Mouse (Mus musculus): ENCODE measurements around the gene Agtpbp1.

The Agtpbp1 gene

GRCm38 (mm10) chr13:59533331-59533730, 51.7 kb downstream of the Agtpbp1 start:
- no peak for DNase-seq (ENCODE audit: low spot score in 2 of 2)

- DNase-seq (ENCODE audit: low spot score in 2 of 2): no peak
These were observed 53.8 kb downstream of the Agtpbp1 start for GRCm38 (mm10) chr13:59531203-59531602.

- no peak for DNase-seq (ENCODE audit: low spot score in 2 of 2)
These were observed 54.5 kb downstream of the Agtpbp1 start for GRCm38 (mm10) chr13:59530491-59530890.

GRCm38 (mm10) chr13:59521271-59522064, 63.6 kb downstream of the Agtpbp1 start:
- DNase-seq (ENCODE audit: low spot score in 2 of 2): no peak

GRCm38 (mm10) chr13:59520834-59521233, 64.2 kb downstream of the Agtpbp1 start:
- DNase-seq (ENCODE audit: low spot score in 2 of 2): no peak

- no peak for DNase-seq (ENCODE audit: low spot score in 2 of 2)
These were observed 65.5 kb downstream of the Agtpbp1 start for GRCm38 (mm10) chr13:59519479-59519878.

GRCm38 (mm10) chr13:59518016-59518415, 67.0 kb downstream of the Agtpbp1 start:
- DNase-seq (ENCODE audit: low spot score in 2 of 2): no peak

- DNase-seq (ENCODE audit: low spot score in 2 of 2): peak; percentile 58 to 74
These were observed 70.0 kb downstream of the Agtpbp1 start for GRCm38 (mm10) chr13:59515074-59515473.

- DNase-seq (ENCODE audit: low spot score in 2 of 2): no peak
These were observed 75.2 kb downstream of the Agtpbp1 start for GRCm38 (mm10) chr13:59509644-59510366.

GRCm38 (mm10) chr13:59508584-59508983, 76.4 kb downstream of the Agtpbp1 start:
- no peak for DNase-seq (ENCODE audit: low spot score in 2 of 2)

GRCm38 (mm10) chr13:59506450-59506849, 78.6 kb downstream of the Agtpbp1 start:
- DNase-seq (ENCODE audit: low spot score in 2 of 2): no peak

- DNase-seq (ENCODE audit: low spot score in 2 of 2): no peak
These were observed 79.2 kb downstream of the Agtpbp1 start for GRCm38 (mm10) chr13:59505867-59506266.

- no peak for DNase-seq (ENCODE audit: low spot score in 2 of 2)
These were observed 81.4 kb downstream of the Agtpbp1 start for GRCm38 (mm10) chr13:59503581-59503980.

GRCm38 (mm10) chr13:59499831-59500230, 85.2 kb downstream of the Agtpbp1 start:
- DNase-seq (ENCODE audit: low spot score in 2 of 2): no peak

- no peak for DNase-seq (ENCODE audit: low spot score in 2 of 2)
These were observed 85.7 kb downstream of the Agtpbp1 start for GRCm38 (mm10) chr13:59499374-59499773.

- DNase-seq (ENCODE audit: low spot score in 2 of 2): no peak
These were observed 86.8 kb downstream of the Agtpbp1 start for GRCm38 (mm10) chr13:59498191-59498590.

GRCm38 (mm10) chr13:59495839-59496238, 89.2 kb downstream of the Agtpbp1 start:
- DNase-seq (ENCODE audit: low spot score in 2 of 2): no peak

GRCm38 (mm10) chr13:59494619-59495262, 90.3 kb downstream of the Agtpbp1 start:
- no peak for DNase-seq (ENCODE audit: low spot score in 2 of 2)

- DNase-seq (ENCODE audit: low spot score in 2 of 2): no peak
These were observed 94.3 kb downstream of the Agtpbp1 start for GRCm38 (mm10) chr13:59490726-59491125.

- DNase-seq (ENCODE audit: low spot score in 2 of 2): no peak
These were observed 95.9 kb downstream of the Agtpbp1 start for GRCm38 (mm10) chr13:59489143-59489542.

- no peak for DNase-seq (ENCODE audit: low spot score in 2 of 2)
These were observed 97.7 kb downstream of the Agtpbp1 start for GRCm38 (mm10) chr13:59487287-59487686.

GRCm38 (mm10) chr13:59486243-59486642, 98.8 kb downstream of the Agtpbp1 start:
- DNase-seq (ENCODE audit: low spot score in 2 of 2): no peak

GRCm38 (mm10) chr13:59485456-59485855, 99.6 kb downstream of the Agtpbp1 start:
- no peak for DNase-seq (ENCODE audit: low spot score in 2 of 2)
